Comparison of ENCODE assay signal across 17 mouse cellular contexts in the genomic region with DNA sequence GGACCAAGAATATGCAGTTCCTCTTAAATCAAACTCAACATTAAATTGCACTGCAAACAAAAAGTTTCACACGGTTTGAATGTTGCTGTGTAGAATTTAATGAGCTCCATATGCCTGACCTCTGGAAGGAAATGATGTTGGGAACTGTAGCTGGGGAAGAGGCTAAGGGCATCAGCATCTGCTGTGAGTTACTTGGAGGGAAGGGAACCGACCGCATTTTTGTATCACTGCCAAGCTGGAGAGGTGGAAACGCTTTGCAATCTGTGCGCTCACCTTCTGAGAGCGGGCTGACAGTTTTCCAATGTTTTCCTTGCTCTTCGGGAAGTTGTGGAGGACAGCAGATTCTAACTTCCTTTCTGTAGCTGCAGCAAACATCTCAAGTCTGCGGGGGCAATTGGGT. TPM values are rescaled to one million over a fixed set of nuclear protein-coding genes. Genes with fewer than 3 reads are reported as not detected.
DNase-seq lines count a peak whose midpoint lies in the region; ATAC-seq and TF ChIP-seq lines count a peak whose summit lies in the region.
"Had no signal": no experiment of that assay in that cellular context is flagged by ENCODE, and none has a peak within 500 bp of the region (broad histone marks: within the 10 kb centered on the region; RNA-seq: fewer than 3 reads in every experiment).

No protein-coding gene starts in this region.

- H3K4me3 ChIP-seq in heart, embryonic 10.5 days = no peak overlapping the region
- H3K4me3 ChIP-seq in midbrain, postnatal 0 days (ENCODE audit: low read depth, low read length) = no peak overlapping the region
- H3K4me3 ChIP-seq in midbrain, embryonic 13.5 days (replicated peaks) = no peak overlapping the region
- H3K4me3 ChIP-seq in embryonic facial prominence, embryonic 14.5 days (ENCODE audit: low read depth, low read length) = no peak overlapping the region
- no peak overlapping the region for H3K4me3 ChIP-seq in intestine, embryonic 15.5 days (replicated peaks)
- H3K4me3 ChIP-seq: erythroblast, embryonic 14.5 days; heart, embryonic 15.5 days; liver, embryonic 15.5 days; stomach, embryonic 15.5 days had no signal

- H3K4me1 ChIP-seq in heart, embryonic 10.5 days = no peaks in the 10 kb centered on the region
- peaks cover 11% of the 10 kb centered on the region for H3K4me1 ChIP-seq in midbrain, postnatal 0 days (ENCODE audit: insufficient read depth, low read length)
- peaks cover 44% of the 10 kb centered on the region for H3K4me1 ChIP-seq in midbrain, embryonic 13.5 days (replicated peaks)
- H3K4me1 ChIP-seq in embryonic facial prominence, embryonic 14.5 days (ENCODE audit: control insufficient read depth, insufficient read depth, low read length) = peaks cover 27% of the 10 kb centered on the region
- no peaks in the 10 kb centered on the region for H3K4me1 ChIP-seq in intestine, embryonic 15.5 days (replicated peaks)
- H3K4me1 ChIP-seq: liver, embryonic 15.5 days; stomach, embryonic 15.5 days had no signal

- no peaks in the 10 kb centered on the region for H3K36me3 ChIP-seq in heart, embryonic 10.5 days
- no peaks in the 10 kb centered on the region for H3K36me3 ChIP-seq in midbrain, postnatal 0 days (ENCODE audit: insufficient read depth, low read length)
- H3K36me3 ChIP-seq in midbrain, embryonic 13.5 days = no peaks in the 10 kb centered on the region
- no peaks in the 10 kb centered on the region for H3K36me3 ChIP-seq in embryonic facial prominence, embryonic 14.5 days (ENCODE audit: control insufficient read depth, insufficient read depth, low read length)
- H3K36me3 ChIP-seq in intestine, embryonic 15.5 days = no peaks in the 10 kb centered on the region
- H3K36me3 ChIP-seq: heart, embryonic 15.5 days; liver, embryonic 15.5 days; stomach, embryonic 15.5 days had no signal

- WGBS in heart, embryonic 10.5 days = 71% methylated on average over 8 of the region's 8 CpGs
- WGBS in midbrain, postnatal 0 days = 80% methylated on average over 8 of the region's 8 CpGs
- WGBS in midbrain, embryonic 13.5 days = 85% methylated on average over 8 of the region's 8 CpGs
- 29% methylated on average over 8 of the region's 8 CpGs for WGBS in embryonic facial prominence, embryonic 14.5 days
- 51% methylated on average over 8 of the region's 8 CpGs for WGBS in intestine, embryonic 15.5 days

- H3K4me2 ChIP-seq in midbrain, postnatal 0 days (ENCODE audit: low read depth, low read length, poor library complexity, severe bottlenecking) = no peak overlapping the region
- no peak overlapping the region for H3K4me2 ChIP-seq in midbrain, embryonic 13.5 days (replicated peaks)
- H3K4me2 ChIP-seq in embryonic facial prominence, embryonic 14.5 days (ENCODE audit: low read depth, low read length) = peak overlapping the region; percentile 7; the same call in 1 of the 2 replicates
- no peak overlapping the region for H3K4me2 ChIP-seq in intestine, embryonic 15.5 days (replicated peaks)
- H3K4me2 ChIP-seq: heart, embryonic 15.5 days; liver, embryonic 15.5 days; stomach, embryonic 15.5 days had no signal

- H3K27me3 ChIP-seq in heart, embryonic 10.5 days (ENCODE audit: insufficient read depth, poor library complexity, severe bottlenecking) = no peaks in the 10 kb centered on the region
- no peaks in the 10 kb centered on the region for H3K27me3 ChIP-seq in midbrain, postnatal 0 days (ENCODE audit: insufficient read depth, low read length)
- no peaks in the 10 kb centered on the region for H3K27me3 ChIP-seq in midbrain, embryonic 13.5 days
- no peaks in the 10 kb centered on the region for H3K27me3 ChIP-seq in embryonic facial prominence, embryonic 14.5 days (replicated peaks; ENCODE audit: control insufficient read depth, insufficient read depth, low read length)
- no peaks in the 10 kb centered on the region for H3K27me3 ChIP-seq in intestine, embryonic 15.5 days (replicated peaks)
- H3K27me3 ChIP-seq: CH12.LX; heart, embryonic 15.5 days; liver, embryonic 15.5 days; stomach, embryonic 15.5 days had no signal

- no peak for ATAC-seq in midbrain, postnatal 0 days (ENCODE audit: low FRiP score)
- ATAC-seq in midbrain, embryonic 13.5 days = no peak
- ATAC-seq in embryonic facial prominence, embryonic 14.5 days (ENCODE audit: low read depth) = peak; percentile 87
- ATAC-seq in intestine, embryonic 15.5 days = no peak

- DNase-seq in heart, postnatal 10 days = peak; percentile 3 to 25
- no peak for DNase-seq in heart, embryonic 10.5 days (ENCODE audit: low spot score)
- DNase-seq in midbrain, postnatal 0 days (ENCODE audit: low spot score) = peak; percentile 42
- peak; percentile 94 for DNase-seq in embryonic facial prominence, embryonic 14.5 days (ENCODE audit: low spot score)
- peak; percentile 56 for DNase-seq in mesoderm, embryonic 11.5 days (ENCODE audit: low read depth, low spot score)
- DNase-seq in lung, adult 18-20 months = no peak
- DNase-seq: gastrocnemius, postnatal 10 days; layer of hippocampus, postnatal 36 days had no signal

- H3K9ac ChIP-seq in midbrain, postnatal 0 days (replicated peaks; ENCODE audit: low read length, poor library complexity, severe bottlenecking) = no peak overlapping the region
- H3K9ac ChIP-seq in midbrain, embryonic 13.5 days (replicated peaks) = no peak overlapping the region
- no peak overlapping the region for H3K9ac ChIP-seq in embryonic facial prominence, embryonic 14.5 days (ENCODE audit: low read depth, low read length)
- H3K9ac ChIP-seq in intestine, embryonic 15.5 days = no peak overlapping the region
- H3K9ac ChIP-seq: heart, embryonic 15.5 days; liver, embryonic 15.5 days; stomach, embryonic 15.5 days had no signal

- H3K27ac ChIP-seq in heart, embryonic 10.5 days = no peak overlapping the region
- H3K27ac ChIP-seq in midbrain, postnatal 0 days (ENCODE audit: low read depth, low read length) = no peak overlapping the region
- no peak overlapping the region for H3K27ac ChIP-seq in midbrain, embryonic 13.5 days
- peak overlapping the region; percentile 76 for H3K27ac ChIP-seq in embryonic facial prominence, embryonic 14.5 days (replicated peaks; ENCODE audit: low read depth, low read length)
- H3K27ac ChIP-seq in intestine, embryonic 15.5 days = no peak overlapping the region
- H3K27ac ChIP-seq: heart, embryonic 15.5 days; liver, embryonic 15.5 days; stomach, embryonic 15.5 days had no signal

- intact Hi-C loops in heart, postnatal 10 days (cut with DNase I) = loop anchor here (10.0 kb wide), 1 partner anchor 247 kb away; no protein-coding TSS in a partner anchor

- no peak for TF ChIP-seq CTCF in midbrain, postnatal 0 days (IDR thresholded peaks at IDR 0.05)

- H3K9me3 ChIP-seq in heart, embryonic 10.5 days = no peaks in the 10 kb centered on the region
- no peaks in the 10 kb centered on the region for H3K9me3 ChIP-seq in midbrain, postnatal 0 days (ENCODE audit: low read length)
- H3K9me3 ChIP-seq in midbrain, embryonic 13.5 days = no peaks in the 10 kb centered on the region
- H3K9me3 ChIP-seq in embryonic facial prominence, embryonic 14.5 days (ENCODE audit: control insufficient read depth, low read length) = no peaks in the 10 kb centered on the region
- no peaks in the 10 kb centered on the region for H3K9me3 ChIP-seq in intestine, embryonic 15.5 days
- H3K9me3 ChIP-seq: heart, embryonic 15.5 days; liver, embryonic 15.5 days; stomach, embryonic 15.5 days had no signal

RNA-seq across cellular contexts. Expression of a gene that starts 1.0 kb away (rescaled TPM):
- not detected for total RNA-seq in heart, postnatal 10 days (2021)
- 0.21 and 0.24 TPM in 2 replicates for polyA plus RNA-seq in heart, embryonic 10.5 days (2016; fragmentation: Nextera tagmentation; extraction: Ambion mirVana)
- not detected in 2 replicates for total RNA-seq in midbrain, postnatal 0 days (2014; rRNA removed)
- 0.31 and 0.42 TPM in 2 replicates for polyA plus RNA-seq in midbrain, postnatal 0 days (2015; fragmentation: Nextera tagmentation; extraction: Ambion mirVana)
- polyA plus RNA-seq in midbrain, embryonic 13.5 days (2015; fragmentation: Nextera tagmentation; extraction: Ambion mirVana) = 0.22 and 0.32 TPM in 2 replicates
- polyA plus RNA-seq in embryonic facial prominence, embryonic 14.5 days (2014; fragmentation: Nextera tagmentation; extraction: Ambion mirVana) = 0.26 and 0.43 TPM in 2 replicates
- polyA plus RNA-seq in intestine, embryonic 15.5 days (2015; fragmentation: Nextera tagmentation; extraction: Ambion mirVana) = not detected in 2 replicates
- total RNA-seq: CH12.LX; gastrocnemius, postnatal 10 days; layer of hippocampus, postnatal 36 days; megakaryocyte, adult 5-6 weeks had no signal
- polyA plus RNA-seq: erythroblast, embryonic 14.5 days; intestine, embryonic 14.5 days; liver, embryonic 15.5 days had no signal

RNA-seq across cellular contexts. Expression of a gene that starts 37.7 kb away (rescaled TPM):
- 10 to 100 TPM; 25.0 to 25.4 TPM for total RNA-seq in heart, postnatal 10 days (2021)
- polyA plus RNA-seq in heart, embryonic 10.5 days (2016; fragmentation: Nextera tagmentation; extraction: Ambion mirVana) = 56.2 and 66.3 TPM in 2 replicates
- total RNA-seq in midbrain, postnatal 0 days (2014; rRNA removed) = 12.7 and 16.3 TPM in 2 replicates
- polyA plus RNA-seq in midbrain, postnatal 0 days (2015; fragmentation: Nextera tagmentation; extraction: Ambion mirVana) = 23.9 and 24.2 TPM in 2 replicates
- 37.2 and 39.8 TPM in 2 replicates for polyA plus RNA-seq in midbrain, embryonic 13.5 days (2015; fragmentation: Nextera tagmentation; extraction: Ambion mirVana)
- polyA plus RNA-seq in embryonic facial prominence, embryonic 14.5 days (2014; fragmentation: Nextera tagmentation; extraction: Ambion mirVana) = 57.5 and 66.7 TPM in 2 replicates
- polyA plus RNA-seq in intestine, embryonic 15.5 days (2015; fragmentation: Nextera tagmentation; extraction: Ambion mirVana) = 84.2 and 86.0 TPM in 2 replicates

RNA-seq across cellular contexts. Expression of a gene that starts 38.0 kb away (rescaled TPM):
- not detected for total RNA-seq in heart, postnatal 10 days (2021)
- polyA plus RNA-seq in heart, embryonic 10.5 days (2016; fragmentation: Nextera tagmentation; extraction: Ambion mirVana) = 0.16 TPM in 1 of 2 replicates, not detected in the other
- 1.5 TPM in 1 of 2 replicates, not detected in the other for total RNA-seq in midbrain, postnatal 0 days (2014; rRNA removed)
- 0.75 and 0.80 TPM in 2 replicates for polyA plus RNA-seq in midbrain, postnatal 0 days (2015; fragmentation: Nextera tagmentation; extraction: Ambion mirVana)
- polyA plus RNA-seq in midbrain, embryonic 13.5 days (2015; fragmentation: Nextera tagmentation; extraction: Ambion mirVana) = 0.12 and 0.27 TPM in 2 replicates
- 0.54 and 1.7 TPM in 2 replicates for polyA plus RNA-seq in embryonic facial prominence, embryonic 14.5 days (2014; fragmentation: Nextera tagmentation; extraction: Ambion mirVana)
- not detected in 2 replicates for polyA plus RNA-seq in intestine, embryonic 15.5 days (2015; fragmentation: Nextera tagmentation; extraction: Ambion mirVana)
- total RNA-seq: gastrocnemius, postnatal 10 days; megakaryocyte, adult 5-6 weeks had no signal
- polyA plus RNA-seq: erythroblast, embryonic 14.5 days; heart, embryonic 15.5 days; intestine, embryonic 14.5 days; liver, embryonic 15.5 days had no signal

Comparison
In these comparisons a context has a peak if more than half of its experiments do, and no peak if none do; other contexts are left out.
1. DNase-seq: peak in heart, postnatal 10 days (2 of 2), midbrain, postnatal 0 days (single experiment), embryonic facial prominence, embryonic 14.5 days (single experiment) and mesoderm, embryonic 11.5 days (single experiment); none in heart, embryonic 10.5 days (single experiment) and lung, adult 18-20 months (0 of 2).